Mouse (Mus musculus): ENCODE results near the gene Kcnq5.

The Kcnq5 gene

GRCm38 (mm10) chr1:21961251-21962082 lies at the start of gene Kcnq5:
Kcnq5 (minus strand) TSS chr1:21961942.
- DNase-seq, result peak; percentile 64

- no peak for DNase-seq
These were observed 18.0 kb upstream of the Kcnq5 start for GRCm38 (mm10) chr1:21979755-21980154.

- no peak for DNase-seq
These were observed 17.6 kb upstream of the Kcnq5 start for GRCm38 (mm10) chr1:21979292-21979691.

GRCm38 (mm10) chr1:21974040-21974439 lies 12.3 kb upstream of the Kcnq5 start:
- DNase-seq, result no peak

- DNase-seq, result no peak
These were observed 5.4 kb upstream of the Kcnq5 start for GRCm38 (mm10) chr1:21967139-21967538.

- peak; percentile 9 to 25 for DNase-seq
These were observed 1.4 kb upstream of the Kcnq5 start for GRCm38 (mm10) chr1:21962896-21963864.

GRCm38 (mm10) chr1:21962083-21962471 lies 335 bp upstream of the Kcnq5 start:
- peak; percentile 19 to 20 for DNase-seq

- peak in 1 of 2 experiments; percentile 54 for DNase-seq
These were observed 1.1 kb downstream of the Kcnq5 start for GRCm38 (mm10) chr1:21960421-21961250.

GRCm38 (mm10) chr1:21959648-21960285 lies 2.0 kb downstream of the Kcnq5 start:
- DNase-seq, result no peak

GRCm38 (mm10) chr1:21958013-21958412 lies 3.7 kb downstream of the Kcnq5 start:
- DNase-seq, result no peak

- DNase-seq, result no peak
These were observed 20.9 kb downstream of the Kcnq5 start for GRCm38 (mm10) chr1:21940831-21941230.

- no peak for DNase-seq
These were observed 34.6 kb downstream of the Kcnq5 start for GRCm38 (mm10) chr1:21927182-21927581.

- DNase-seq, result no peak
These were observed 38.5 kb downstream of the Kcnq5 start for GRCm38 (mm10) chr1:21923293-21923642.

GRCm38 (mm10) chr1:21922578-21923292 lies 39.0 kb downstream of the Kcnq5 start:
- DNase-seq, result no peak

GRCm38 (mm10) chr1:21919276-21919675 lies 42.5 kb downstream of the Kcnq5 start:
- no peak for DNase-seq

- no peak for DNase-seq
These were observed 65.5 kb downstream of the Kcnq5 start for GRCm38 (mm10) chr1:21896067-21896719.

- no peak for DNase-seq
These were observed 78.0 kb downstream of the Kcnq5 start for GRCm38 (mm10) chr1:21883747-21884146.

- DNase-seq, result no peak
These were observed 90.9 kb downstream of the Kcnq5 start for GRCm38 (mm10) chr1:21870889-21871288.

- DNase-seq, result no peak
These were observed 93.3 kb downstream of the Kcnq5 start for GRCm38 (mm10) chr1:21868484-21868883.

GRCm38 (mm10) chr1:21856399-21856798 lies 105.3 kb downstream of the Kcnq5 start:
- DNase-seq, result no peak

GRCm38 (mm10) chr1:21838534-21838933 lies 123.2 kb downstream of the Kcnq5 start:
- no peak for DNase-seq
